Mouse (Mus musculus) forebrain, embryonic 10.5 days (tissue): ENCODE data around the gene Arhgap24. TPM values are rescaled to one million over a fixed set of nuclear protein-coding genes. Genes with fewer than 3 reads are reported as not detected.

ENCODE experiments used
- DNase-seq: peaks from one replicate; pipeline ENCODE4 v3.0.0-alpha.2; 2017; ENCODE audit warnings: low spot score; ENCODE audit errors: extremely low spot score
- H3K27ac ChIP-seq: fragments of 300-500 bp; sonication (generic); 2 replicates; pipeline ENCODE4 v1.5.1; 2016; ENCODE audit warnings: mild to moderate bottlenecking
- H3K27me3 ChIP-seq: fragments of 300-500 bp; sonication (generic); 2 replicates; pipeline ENCODE4 v1.6.1; 2016; ENCODE audit warnings: mild to moderate bottlenecking; ENCODE audit not compliant: poor library complexity, severe bottlenecking
- H3K36me3 ChIP-seq: fragments of 300-500 bp; sonication (generic); replicated peaks from 2 replicates; pipeline ENCODE4 v1.6.1; 2016; ENCODE audit warnings: mild to moderate bottlenecking, moderate library complexity
- H3K4me1 ChIP-seq: fragments of 300-500 bp; sonication (generic); 2 replicates; pipeline ENCODE4 v1.6.1; 2016
- H3K4me3 ChIP-seq: fragments of 300-500 bp; sonication (generic); 2 replicates; pipeline ENCODE4 v1.5.1; 2016; ENCODE audit warnings: mild to moderate bottlenecking, moderate library complexity
- H3K9me3 ChIP-seq: fragments of 300-500 bp; sonication (generic); 2 replicates; pipeline ENCODE4 v1.6.1; 2016; ENCODE audit warnings: mild to moderate bottlenecking, moderate library complexity
- WGBS: fragments of 180-500 bp; shearing (Covaris S2); methylation state at CpG from one replicate; pipeline ENCODE4 v1.1.7; 2016; 5-methylcytosine and 5-hydroxymethylcytosine counted together
- polyA plus RNA-seq: library from polyadenylated mRNA; unstranded; fragments of >200 nt; fragmentation: Nextera tagmentation; extraction: Ambion mirVana; gene quantifications from 2 replicates; pipeline ENCODE4 v1.2.1, GENCODE M21; 2016

The Arhgap24 gene
- polyA plus RNA-seq, 1 experiment from 2014 or later: 2.5 TPM

GRCm38 (mm10) chr5:102555958-102556357 is 74.8 kb downstream of the Arhgap24 start:
- H3K4me3 ChIP-seq: no peak overlapping the region
- no peaks in the 10 kb centered on the region for H3K4me1 ChIP-seq
- 90% methylated on average over 4 of the region's 4 CpGs for WGBS
- H3K9me3 ChIP-seq: no peaks in the 10 kb centered on the region
- H3K36me3 ChIP-seq: no peaks in the 10 kb centered on the region
- no peaks in the 10 kb centered on the region for H3K27me3 ChIP-seq
- no peak for DNase-seq
- no peak overlapping the region for H3K27ac ChIP-seq

DNA sequence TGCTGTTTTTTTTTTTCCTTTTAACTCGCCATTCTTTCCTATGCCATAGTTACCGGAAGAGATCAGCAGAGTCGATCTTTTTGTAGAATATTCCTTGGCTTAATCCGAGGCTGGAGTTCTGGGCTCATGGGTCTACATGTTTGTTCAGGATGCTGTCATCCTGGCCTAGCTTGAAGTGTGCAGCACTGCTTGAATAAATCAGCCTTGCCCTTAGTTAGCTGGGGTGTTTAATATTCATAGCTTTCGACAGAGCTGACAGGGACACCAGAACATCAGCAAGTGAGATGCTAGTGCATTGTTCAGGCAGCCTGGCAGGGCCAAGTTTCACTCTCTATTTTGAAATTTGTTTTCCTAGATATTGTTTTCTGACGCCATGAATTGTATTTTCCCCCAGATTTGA is 79.1 kb downstream of the Arhgap24 start:
- H3K27me3 ChIP-seq: no peaks in the 10 kb centered on the region
- H3K36me3 ChIP-seq: no peaks in the 10 kb centered on the region
- WGBS: 84% methylated on average over 6 of the region's 6 CpGs

GRCm38 (mm10) chr5:102563971-102564370 is 82.8 kb downstream of the Arhgap24 start:
- Histone ChIP-seq H3K27ac (no peak overlapping the region), H3K36me3 (no peaks in the 10 kb centered on the region), H3K4me1 (no peaks in the 10 kb centered on the region), H3K4me3 (no peak overlapping the region), H3K27me3 (no peaks in the 10 kb centered on the region), H3K9me3 (no peaks in the 10 kb centered on the region)
- 83% methylated on average over 4 of the region's 4 CpGs for WGBS
- DNase-seq: no peak

More for the DNA sequence above, 79.1 kb downstream of the Arhgap24 start:
- Histone ChIP-seq H3K27ac (no peak overlapping the region), H3K9me3 (no peaks in the 10 kb centered on the region), H3K4me1 (no peaks in the 10 kb centered on the region), H3K4me3 (no peak overlapping the region)
- DNase-seq: no peak

GRCm38 (mm10) chr5:102568764-102569163 is 87.6 kb downstream of the Arhgap24 start:
- Histone ChIP-seq H3K27ac (no peak overlapping the region), H3K36me3 (no peaks in the 10 kb centered on the region), H3K27me3 (no peaks in the 10 kb centered on the region), H3K9me3 (no peaks in the 10 kb centered on the region), H3K4me1 (no peaks in the 10 kb centered on the region), H3K4me3 (no peak overlapping the region)
- WGBS: 75% methylated on average over 5 of the region's 5 CpGs
- no peak for DNase-seq

- no peaks in the 10 kb centered on the region for H3K4me1 ChIP-seq
- no peaks in the 10 kb centered on the region for H3K27me3 ChIP-seq
- peaks cover 2% of the 10 kb centered on the region; the same call in 1 of the 2 replicates for H3K9me3 ChIP-seq
- no peak overlapping the region for H3K27ac ChIP-seq
- H3K36me3 ChIP-seq: no peaks in the 10 kb centered on the region
- no peak overlapping the region for H3K4me3 ChIP-seq
- 87% methylated on average over 2 of the region's 2 CpGs for WGBS
- DNase-seq: no peak
These were observed 90.3 kb downstream of the Arhgap24 start for GRCm38 (mm10) chr5:102571445-102571844.

GRCm38 (mm10) chr5:102576750-102577149 is 95.6 kb downstream of the Arhgap24 start:
- WGBS: 88% methylated on average over 3 of the region's 3 CpGs
- Histone ChIP-seq H3K27me3 (no peaks in the 10 kb centered on the region), H3K4me1 (no peaks in the 10 kb centered on the region; the same call in 1 of the 2 replicates), H3K36me3 (no peaks in the 10 kb centered on the region), H3K9me3 (peaks cover 2% of the 10 kb centered on the region; the same call in 1 of the 2 replicates), H3K4me3 (no peak overlapping the region), H3K27ac (no peak overlapping the region)
- DNase-seq: no peak

DNA sequence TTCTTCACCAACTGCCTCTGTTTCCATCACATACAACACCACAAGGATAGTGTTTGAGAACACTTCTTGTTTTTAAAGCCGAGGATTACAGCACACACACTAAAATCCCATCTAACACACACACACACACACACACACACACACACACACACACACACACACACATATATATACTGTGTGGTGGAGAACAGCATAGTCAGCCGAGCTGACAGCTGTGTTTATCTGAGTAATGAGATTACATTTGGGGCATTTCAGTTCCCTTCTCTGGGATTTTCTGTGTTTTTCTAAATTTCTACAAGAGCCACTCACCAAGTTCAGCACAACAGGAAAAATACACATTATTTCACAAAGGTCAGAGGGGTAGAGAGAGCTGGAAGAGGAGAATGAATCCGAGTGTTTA is 96.5 kb downstream of the Arhgap24 start:
- H3K4me1 ChIP-seq: no peaks in the 10 kb centered on the region; the same call in 1 of the 2 replicates
- H3K9me3 ChIP-seq: peaks cover 2% of the 10 kb centered on the region; the same call in 1 of the 2 replicates
- DNase-seq: no peak
- no peaks in the 10 kb centered on the region for H3K36me3 ChIP-seq
- WGBS: 84% methylated on average over 3 of the region's 3 CpGs
- H3K27me3 ChIP-seq: no peaks in the 10 kb centered on the region
- no peak overlapping the region for H3K4me3 ChIP-seq
- H3K27ac ChIP-seq: no peak overlapping the region

DNA sequence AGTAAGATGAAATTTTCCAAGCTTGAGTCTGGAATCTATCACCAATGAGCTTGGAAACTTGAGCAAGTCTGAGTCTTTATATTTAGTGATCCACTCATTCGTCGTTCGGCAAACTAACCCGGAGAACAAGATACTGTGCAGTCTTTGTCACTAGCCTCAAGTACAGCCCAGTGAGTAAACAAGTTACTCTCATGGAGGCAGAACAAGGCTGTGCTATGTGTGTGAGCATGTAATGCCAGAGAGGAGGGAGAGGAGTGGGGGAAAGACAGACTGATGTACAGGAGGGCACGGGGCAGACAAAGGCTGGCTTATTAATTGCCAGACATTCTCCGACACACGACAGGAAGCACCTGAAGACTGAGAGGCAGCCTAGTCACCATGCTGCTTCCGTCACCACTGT is 97.2 kb downstream of the Arhgap24 start:
- Histone ChIP-seq H3K4me1 (no peaks in the 10 kb centered on the region; the same call in 1 of the 2 replicates), H3K27ac (no peak overlapping the region), H3K4me3 (no peak overlapping the region), H3K36me3 (no peaks in the 10 kb centered on the region), H3K27me3 (no peaks in the 10 kb centered on the region), H3K9me3 (peaks cover 2% of the 10 kb centered on the region; the same call in 1 of the 2 replicates)
- 82% methylated on average over 8 of the region's 8 CpGs for WGBS
- DNase-seq: no peak

DNA sequence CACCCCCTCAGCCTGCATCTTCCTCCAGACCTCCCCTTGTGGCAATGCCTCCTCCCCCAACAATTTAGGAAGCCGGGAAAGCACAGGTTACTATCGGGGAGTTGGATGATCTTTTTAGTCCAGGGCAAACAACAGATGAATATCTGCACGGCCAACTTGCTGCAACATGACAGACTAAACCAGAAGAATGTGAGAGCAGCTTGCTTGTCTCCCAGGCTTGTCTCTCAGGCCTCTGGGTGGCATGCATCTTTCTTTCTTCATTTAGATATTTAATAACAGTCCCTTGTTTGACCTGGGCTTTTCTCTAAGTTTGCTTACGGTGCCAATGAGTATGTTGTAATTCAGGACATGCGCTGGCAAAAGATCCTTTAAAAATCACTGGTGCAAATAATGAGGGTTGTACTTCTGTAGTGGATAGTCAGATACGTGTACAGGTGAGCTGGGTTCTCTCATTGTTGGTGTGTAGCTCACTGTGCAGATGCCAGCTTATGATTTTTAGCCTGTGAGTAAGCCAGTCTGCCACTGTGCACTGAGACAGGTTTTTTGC is 101.7 kb downstream of the Arhgap24 start:
- Histone ChIP-seq H3K27ac (no peak overlapping the region), H3K36me3 (no peaks in the 10 kb centered on the region), H3K9me3 (peaks cover 3% of the 10 kb centered on the region; the same call in 1 of the 2 replicates), H3K27me3 (no peaks in the 10 kb centered on the region), H3K4me1 (no peaks in the 10 kb centered on the region; the same call in 1 of the 2 replicates), H3K4me3 (no peak overlapping the region)
- no peak for DNase-seq
- WGBS: 83% methylated on average over 6 of the region's 6 CpGs

- no peak overlapping the region for H3K4me3 ChIP-seq
- 84% methylated on average over 1 of the region's 1 CpGs for WGBS
- no peak for DNase-seq
- no peaks in the 10 kb centered on the region for H3K4me1 ChIP-seq
- H3K27me3 ChIP-seq: no peaks in the 10 kb centered on the region
- H3K36me3 ChIP-seq: no peaks in the 10 kb centered on the region
- H3K9me3 ChIP-seq: no peaks in the 10 kb centered on the region; the same call in 1 of the 2 replicates
- no peak overlapping the region for H3K27ac ChIP-seq
These were observed 110.2 kb downstream of the Arhgap24 start for GRCm38 (mm10) chr5:102591422-102591821.

DNA sequence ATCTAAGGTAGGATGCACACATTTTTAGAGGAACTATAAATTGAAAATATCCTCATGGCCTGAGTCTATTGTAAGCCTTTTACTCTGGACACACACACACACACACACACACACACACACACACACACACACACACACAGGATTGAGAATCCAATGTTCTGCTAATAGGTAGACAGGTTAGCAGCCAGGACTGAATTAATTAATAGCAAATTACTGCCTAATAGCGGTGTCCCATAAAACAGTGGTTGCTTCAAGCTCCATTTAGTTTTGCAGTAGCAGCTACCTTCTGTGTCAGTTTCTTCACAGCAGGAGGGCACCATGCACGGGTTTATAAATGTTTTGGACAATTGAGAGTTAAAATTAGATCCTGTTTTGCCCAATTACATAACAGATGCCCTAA is 111.9 kb downstream of the Arhgap24 start:
- no peaks in the 10 kb centered on the region for H3K27me3 ChIP-seq
- no peak overlapping the region for H3K27ac ChIP-seq
- H3K4me1 ChIP-seq: no peaks in the 10 kb centered on the region
- DNase-seq: no peak
- no peaks in the 10 kb centered on the region for H3K9me3 ChIP-seq
- 65% methylated on average over 2 of the region's 2 CpGs for WGBS
- H3K4me3 ChIP-seq: no peak overlapping the region
- no peaks in the 10 kb centered on the region for H3K36me3 ChIP-seq

DNA sequence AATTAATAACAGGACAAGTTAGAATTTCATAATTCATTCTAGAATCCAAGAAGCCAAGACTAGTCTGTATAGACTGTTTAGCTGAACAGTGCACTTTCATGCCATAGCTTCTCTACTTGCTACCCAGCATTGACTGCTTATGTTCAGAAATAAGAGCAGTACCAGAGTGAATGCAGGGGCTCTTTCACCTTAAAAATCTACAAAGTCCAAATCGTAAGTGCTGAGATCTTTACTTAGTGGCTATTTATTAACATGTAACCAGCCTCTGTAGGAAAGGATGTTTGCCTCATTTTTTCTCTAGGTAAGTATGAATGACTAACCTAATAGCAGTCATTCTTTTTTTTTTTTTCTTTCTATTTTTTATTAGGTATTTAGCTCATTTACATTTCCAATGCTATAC is 117.9 kb downstream of the Arhgap24 start:
- no peak overlapping the region for H3K4me3 ChIP-seq
- H3K27me3 ChIP-seq: no peaks in the 10 kb centered on the region
- no peaks in the 10 kb centered on the region for H3K4me1 ChIP-seq
- no peak overlapping the region for H3K27ac ChIP-seq
- WGBS: 100% methylated on average over 1 of the region's 1 CpGs
- no peaks in the 10 kb centered on the region for H3K9me3 ChIP-seq
- no peak for DNase-seq
- H3K36me3 ChIP-seq: no peaks in the 10 kb centered on the region

DNA sequence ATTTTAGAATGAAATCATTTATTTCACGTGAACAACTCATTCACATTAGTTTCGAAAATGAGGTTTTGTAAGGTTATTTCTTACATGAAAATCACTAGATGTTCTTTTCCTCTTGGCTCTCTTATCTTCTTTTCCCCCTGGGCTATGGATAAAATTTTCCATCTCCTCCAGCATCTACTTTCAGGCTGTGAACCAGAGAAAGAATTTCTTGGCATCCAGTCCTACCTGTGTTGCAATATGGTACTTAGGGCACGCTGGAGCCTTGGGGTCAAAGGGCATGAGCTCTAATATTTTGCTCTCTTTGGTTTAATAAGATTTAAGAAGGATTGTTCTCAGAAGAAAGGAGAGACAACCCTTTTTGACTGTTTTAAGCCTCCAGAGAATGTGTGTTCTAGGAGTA is 132.4 kb downstream of the Arhgap24 start:
- H3K27me3 ChIP-seq: no peaks in the 10 kb centered on the region
- no peaks in the 10 kb centered on the region for H3K9me3 ChIP-seq
- H3K4me3 ChIP-seq: no peak overlapping the region
- H3K27ac ChIP-seq: no peak overlapping the region
- 87% methylated on average over 3 of the region's 3 CpGs for WGBS
- no peaks in the 10 kb centered on the region for H3K4me1 ChIP-seq
- DNase-seq: no peak
- no peaks in the 10 kb centered on the region for H3K36me3 ChIP-seq

DNA sequence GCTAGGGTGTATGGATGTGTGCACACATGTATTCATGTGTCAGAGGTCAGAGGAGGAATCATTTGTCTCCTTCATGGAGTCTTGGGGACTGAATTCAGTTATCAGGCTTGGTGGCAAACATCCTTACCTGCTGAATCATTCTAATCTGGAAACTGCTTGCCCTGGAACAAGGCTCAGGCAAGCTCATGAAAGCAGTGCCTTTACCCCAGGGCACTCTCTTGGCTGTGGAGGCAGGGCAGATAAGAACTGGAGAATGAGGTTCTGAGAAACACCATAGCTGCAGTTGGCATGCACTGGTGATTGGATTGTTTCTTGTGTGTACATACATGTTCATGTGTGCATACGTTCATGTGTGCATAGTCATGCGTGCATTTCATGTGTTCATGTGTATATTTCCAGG is 132.9 kb downstream of the Arhgap24 start:
- H3K9me3 ChIP-seq: no peaks in the 10 kb centered on the region
- H3K36me3 ChIP-seq: no peaks in the 10 kb centered on the region
- WGBS: 98% methylated on average over 2 of the region's 2 CpGs
- DNase-seq: no peak
- H3K27ac ChIP-seq: no peak overlapping the region
- no peaks in the 10 kb centered on the region for H3K27me3 ChIP-seq
- H3K4me3 ChIP-seq: no peak overlapping the region
- H3K4me1 ChIP-seq: no peaks in the 10 kb centered on the region
